Mouse (Mus musculus) spleen, adult 18-20 months (tissue): Measurements from ENCODE around the gene Erich6.

Experiments
- DNase-seq, 2 experiments: peaks; one replicate each; pipeline ENCODE4 v3.0.0; 2022; ENCODE audit warnings: mixed read lengths in 2 of 2

Erich6 gene

GRCm38 (mm10) chr3:58636406-58637295, at the start of gene Erich6:
Gene Erich6 (minus strand): TSS chr3:58637207.
- DNase-seq, result peak in 1 of 2 experiments; percentile 6

DNA sequence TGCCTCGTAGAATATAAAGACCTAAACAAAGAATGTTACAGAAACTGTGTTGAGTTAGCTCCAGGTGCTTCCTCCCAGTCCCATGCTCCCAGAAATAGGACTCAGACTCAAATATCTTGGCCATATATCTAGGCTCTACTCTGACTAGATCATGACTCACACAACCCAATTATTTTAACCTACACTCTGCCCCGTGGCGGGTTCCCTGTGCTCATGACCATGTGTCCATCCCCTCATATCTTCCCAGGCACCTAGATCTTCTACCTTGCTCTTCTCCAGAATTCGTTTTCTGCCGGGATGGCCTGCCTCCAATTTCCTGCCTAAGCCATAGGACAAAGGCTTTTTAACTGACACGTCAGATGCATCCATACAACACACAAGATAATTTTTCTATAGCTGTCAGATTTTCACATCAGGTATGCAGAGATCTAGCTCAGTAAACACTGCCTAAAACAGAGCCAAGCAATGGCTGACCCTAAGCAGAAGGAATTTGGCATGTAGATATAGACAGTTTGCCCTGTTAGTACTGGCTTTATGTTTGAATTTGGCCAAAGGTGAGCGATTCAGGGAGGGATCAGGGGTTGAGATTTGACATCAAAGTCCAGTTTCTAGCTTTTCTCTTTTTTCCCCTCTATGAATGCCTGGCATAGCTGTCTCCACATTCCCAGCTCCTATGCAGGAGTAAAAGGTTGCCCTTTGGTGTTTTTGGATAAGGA, 49.4 kb upstream of the Erich6 start:
- no peak for DNase-seq

DNA sequence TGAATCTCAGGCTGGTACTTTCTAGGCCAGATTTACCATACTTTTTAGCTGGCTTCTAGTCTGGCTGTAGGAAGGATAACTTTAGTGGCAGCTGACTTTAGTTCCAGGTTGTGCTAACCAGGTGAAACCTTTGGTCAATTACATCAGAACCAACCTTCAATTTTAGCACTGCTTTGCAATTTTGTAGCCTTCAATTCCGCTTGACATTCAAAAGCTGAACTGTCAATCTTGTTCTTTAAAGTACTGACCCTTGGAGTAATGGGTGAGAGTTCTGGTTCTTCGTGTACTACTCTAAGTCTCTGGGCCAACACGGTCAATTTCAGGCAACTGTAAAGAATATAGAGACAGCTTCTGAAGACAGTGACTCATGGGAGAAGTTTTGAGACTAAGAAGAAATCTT, 48.4 kb upstream of the Erich6 start:
- DNase-seq, result no peak

- no peak for DNase-seq
Observed at GRCm38 (mm10) chr3:58683346-58683745, 46.3 kb upstream of the Erich6 start.

DNA sequence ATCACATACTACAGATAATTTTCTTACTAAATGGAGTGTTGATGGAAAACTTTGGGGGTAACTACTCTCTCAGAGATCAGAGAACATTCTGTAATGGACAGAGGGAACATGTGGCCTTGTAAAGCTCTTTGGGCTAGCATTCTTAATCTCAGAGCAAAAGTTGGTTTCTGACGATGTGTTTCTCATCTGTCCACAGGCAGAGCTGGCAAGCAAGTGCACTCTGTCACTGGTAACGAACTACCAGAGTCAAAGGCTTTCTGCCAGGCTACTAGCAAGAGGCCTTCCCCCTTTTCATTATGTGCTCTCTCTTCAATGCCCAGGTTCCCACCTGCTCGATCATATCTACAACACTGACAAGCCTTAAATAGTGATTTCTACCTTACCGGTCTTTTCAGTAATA, 45.3 kb upstream of the Erich6 start:
- no peak for DNase-seq

GRCm38 (mm10) chr3:58681831-58682230, 44.8 kb upstream of the Erich6 start:
- no peak for DNase-seq

GRCm38 (mm10) chr3:58680943-58681637, 44.1 kb upstream of the Erich6 start:
- DNase-seq, result no peak

GRCm38 (mm10) chr3:58679996-58680395, 43.0 kb upstream of the Erich6 start:
- DNase-seq, result no peak

GRCm38 (mm10) chr3:58678905-58679304, 41.9 kb upstream of the Erich6 start:
- DNase-seq, result no peak

DNA sequence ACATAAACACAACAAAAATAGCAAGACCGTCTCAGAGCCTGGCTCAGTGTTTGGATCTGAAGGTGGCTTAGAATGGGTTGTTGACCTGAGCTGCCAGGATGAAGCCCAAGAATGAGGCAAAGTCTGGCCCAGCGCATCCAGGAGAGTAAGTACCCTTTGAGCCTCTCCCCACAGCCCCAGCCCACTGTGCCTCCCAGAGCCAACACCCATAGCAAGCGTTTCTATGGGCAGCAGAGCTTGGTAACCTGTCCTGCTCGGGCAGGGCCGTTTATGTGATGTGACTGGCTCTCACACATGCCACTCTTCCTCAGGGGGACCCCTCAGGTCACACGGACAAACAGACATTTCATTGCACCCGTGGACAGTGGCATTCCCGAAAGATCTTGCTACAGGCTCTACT, 41.4 kb upstream of the Erich6 start:
- DNase-seq, result no peak

- no peak for DNase-seq
Observed at GRCm38 (mm10) chr3:58677615-58678014, 40.6 kb upstream of the Erich6 start.

DNA sequence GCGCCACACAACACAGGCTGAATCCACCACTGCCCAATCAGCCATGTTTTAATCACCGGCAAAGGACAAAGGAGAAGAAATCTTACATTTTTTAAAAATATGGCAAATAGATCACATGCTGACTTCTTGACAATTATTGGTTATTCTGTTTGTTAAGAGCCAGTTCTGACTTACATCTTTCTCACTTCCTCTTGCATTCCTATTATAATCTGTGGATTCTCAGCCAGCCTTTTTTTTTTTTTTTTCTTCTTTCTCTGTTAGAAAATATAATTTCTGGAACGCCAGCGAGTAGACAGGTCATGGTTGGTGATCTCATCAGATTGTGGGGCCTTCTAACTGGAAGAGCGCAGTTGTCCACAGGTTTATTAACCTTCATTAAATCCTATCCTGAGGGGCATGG, 36.3 kb upstream of the Erich6 start:
- no peak for DNase-seq

DNA sequence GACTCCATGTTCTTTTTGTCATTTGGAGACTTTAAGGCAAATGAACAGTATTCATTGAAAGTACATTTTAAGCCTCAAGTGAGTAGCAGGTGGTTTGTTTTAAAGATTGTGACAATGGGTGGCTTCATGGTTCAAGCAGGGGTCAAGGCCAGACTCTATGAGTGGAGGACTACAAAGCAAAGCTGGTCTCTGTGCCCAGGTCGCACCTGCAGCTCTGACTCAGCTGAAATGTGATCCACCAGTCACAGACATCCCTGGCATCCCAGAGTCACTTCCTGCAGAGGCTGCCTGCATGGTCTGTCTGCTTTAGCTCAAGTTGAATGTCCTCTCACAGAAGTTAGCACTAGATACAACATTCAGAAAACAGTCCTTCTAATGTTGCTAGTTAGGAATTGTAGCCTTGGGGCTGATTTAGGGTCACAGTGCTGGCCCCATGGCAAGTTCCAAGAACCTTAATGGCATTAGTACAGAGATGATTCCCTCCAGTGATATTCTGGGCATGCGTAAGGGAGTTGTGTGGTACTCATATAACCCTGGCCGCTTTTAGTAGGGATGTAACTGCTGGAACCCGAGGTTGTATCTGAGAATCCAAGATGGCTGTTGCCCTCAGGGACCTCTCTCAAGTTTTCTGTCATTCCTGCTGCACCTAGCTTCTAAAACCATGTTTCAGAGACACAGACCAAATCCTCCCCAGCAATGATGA, 35.6 kb upstream of the Erich6 start:
- no peak for DNase-seq

- DNase-seq, result peak in 1 of 2 experiments; percentile 34
Observed at GRCm38 (mm10) chr3:58671616-58672250, 34.7 kb upstream of the Erich6 start.

GRCm38 (mm10) chr3:58663970-58664369, 27.0 kb upstream of the Erich6 start:
- DNase-seq, result no peak

- no peak for DNase-seq
Observed at GRCm38 (mm10) chr3:58660636-58661035, 23.6 kb upstream of the Erich6 start.

- peak; percentile 44 to 75 for DNase-seq
Observed at GRCm38 (mm10) chr3:58657356-58657755, 20.3 kb upstream of the Erich6 start.

- peak in 1 of 2 experiments; percentile 62 for DNase-seq
Observed at GRCm38 (mm10) chr3:58655362-58656130, 18.5 kb upstream of the Erich6 start.

DNA sequence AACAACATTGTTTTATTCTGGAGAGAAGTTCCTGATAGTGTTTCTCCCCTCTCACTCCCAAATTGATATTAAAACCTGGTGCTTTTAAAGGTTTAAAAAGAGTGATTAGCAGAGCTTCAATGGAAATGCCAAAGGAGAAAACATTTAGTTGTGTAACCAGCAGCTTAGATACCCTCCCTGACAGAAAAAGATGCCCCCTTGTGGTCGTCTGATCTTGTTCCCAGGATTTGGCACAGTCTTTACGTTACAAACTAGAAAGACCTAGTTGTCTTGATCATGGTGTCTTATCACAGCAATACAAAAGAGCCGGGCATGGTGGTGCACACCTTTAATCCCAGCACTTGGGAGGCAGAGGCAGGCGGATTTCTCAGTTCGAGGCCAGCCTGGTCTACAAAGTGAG, 16.9 kb upstream of the Erich6 start:
- peak in 1 of 2 experiments; percentile 44 for DNase-seq

- DNase-seq, result no peak
Observed at GRCm38 (mm10) chr3:58650328-58650727, 13.3 kb upstream of the Erich6 start.

DNA sequence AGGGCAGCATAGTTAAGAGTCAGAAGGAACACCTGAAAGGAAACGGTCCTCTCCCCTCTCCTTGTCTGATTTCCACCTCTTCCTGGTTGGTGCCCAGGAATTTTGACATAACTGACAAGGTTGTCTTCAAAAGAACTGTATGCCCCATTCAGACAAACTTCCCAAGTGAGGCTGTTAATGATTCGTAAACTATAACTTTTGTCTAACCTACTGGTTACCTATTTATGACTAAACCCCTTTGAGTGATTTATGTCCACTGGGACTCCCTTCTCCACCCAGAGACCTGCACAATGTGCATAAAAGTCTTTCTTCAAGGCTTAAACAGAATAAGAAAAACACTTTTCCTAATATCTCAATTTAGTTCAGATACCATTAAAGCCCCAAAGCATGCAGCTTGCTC, 10.2 kb upstream of the Erich6 start:
- DNase-seq, result no peak
